Mouse (Mus musculus): Measurements from ENCODE around the gene Nanp. TPM values are rescaled to one million over a fixed set of nuclear protein-coding genes. Genes with fewer than 3 reads are reported as not detected.

The Nanp gene
- polyA plus RNA-seq (2015; fragmentation: Nextera tagmentation; extraction: Ambion mirVana), result 59.9 and 64.2 TPM in 2 replicates

DNA sequence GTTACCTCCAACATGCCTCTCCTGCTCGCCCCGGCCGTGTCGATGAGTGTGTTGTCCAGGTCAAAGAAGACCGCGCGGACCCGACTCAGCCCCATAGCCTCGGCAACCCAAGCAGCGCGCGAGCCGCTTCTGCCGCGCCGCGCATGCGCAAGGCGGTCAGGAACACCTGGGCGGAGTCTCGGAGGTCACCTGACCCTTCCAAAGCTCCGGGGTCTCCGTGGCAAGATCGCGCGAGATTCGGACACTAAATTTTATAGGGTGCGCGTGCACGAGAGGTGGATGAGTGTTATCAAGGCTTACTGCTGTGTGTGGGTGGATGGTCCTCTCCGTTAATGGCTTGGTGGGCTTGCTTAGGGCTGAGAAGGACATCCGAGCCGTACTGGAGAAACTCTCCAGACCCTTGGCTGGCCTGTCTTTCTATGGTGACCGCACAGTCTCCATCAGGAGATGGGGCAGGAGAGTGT is at the start of gene Nanp, which contains the start of gene Ninl:
Gene Nanp, minus strand, starts transcription at position 167 of the 464 bp plus-strand sequence.
Gene Ninl, minus strand, starts transcription at position 151 of the 464 bp plus-strand sequence.
- H3K4me3 ChIP-seq (ENCODE audit: low read depth, low read length), result peak within 1 kb of the TSS; percentile 86
- peak; percentile 93 for ATAC-seq
- no peaks in the 10 kb centered on the region for H3K9me3 ChIP-seq (ENCODE audit: control insufficient read depth)
- no peaks in the 10 kb centered on the region for H3K27me3 ChIP-seq (replicated peaks; ENCODE audit: control insufficient read depth, insufficient read depth, low read length)
- H3K27ac ChIP-seq (ENCODE audit: low read depth, low read length), result peak within 1 kb of the TSS; percentile 91
- WGBS, result under 1% methylated on average over 31 of the region's 34 CpGs
- H3K9ac ChIP-seq (ENCODE audit: low read depth, low read length), result peak within 1 kb of the TSS; percentile 91
- peak within 1 kb of the TSS; percentile 94 for H3K4me2 ChIP-seq (replicated peaks; ENCODE audit: low read depth)
- TF ChIP-seq CTCF (IDR thresholded peaks at IDR 0.05; ENCODE audit: low read depth), result no peak
- no peaks in the 10 kb centered on the region for H3K4me1 ChIP-seq (replicated peaks; ENCODE audit: control insufficient read depth, insufficient read depth, low read length)
- no peaks in the 10 kb centered on the region for H3K36me3 ChIP-seq (ENCODE audit: control insufficient read depth, insufficient read depth)

DNA sequence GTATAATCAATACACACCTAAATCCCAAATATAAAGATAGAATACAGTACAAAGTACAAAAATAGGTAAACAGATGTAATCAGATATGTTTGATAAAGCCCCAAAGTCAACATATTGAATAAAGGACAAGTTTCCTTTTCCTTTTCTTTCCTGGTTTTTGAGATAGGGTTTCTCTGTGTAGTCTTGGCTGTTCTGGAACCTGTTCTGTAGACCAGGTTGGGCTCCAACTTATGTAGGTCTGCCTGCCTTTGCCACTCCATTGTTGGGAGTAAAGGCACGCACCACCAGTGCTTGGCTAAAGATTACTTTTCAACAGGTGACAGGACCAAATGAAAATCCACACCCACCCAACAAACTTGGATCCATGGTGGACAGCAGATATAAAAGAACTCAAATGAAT is 17.4 kb upstream of the Nanp start:
- Histone ChIP-seq H3K9ac (ENCODE audit: low read depth, low read length) (no peak overlapping the region), H3K9me3 (ENCODE audit: control insufficient read depth) (no peaks in the 10 kb centered on the region), H3K27me3 (replicated peaks; ENCODE audit: control insufficient read depth, insufficient read depth, low read length) (no peaks in the 10 kb centered on the region), H3K4me2 (replicated peaks; ENCODE audit: low read depth) (no peak overlapping the region), H3K4me1 (replicated peaks; ENCODE audit: control insufficient read depth, insufficient read depth, low read length) (no peaks in the 10 kb centered on the region), H3K27ac (ENCODE audit: low read depth, low read length) (no peak overlapping the region), H3K36me3 (ENCODE audit: control insufficient read depth, insufficient read depth) (no peaks in the 10 kb centered on the region), H3K4me3 (ENCODE audit: low read depth, low read length) (no peak overlapping the region)
- ATAC-seq, result no peak
- TF ChIP-seq CTCF (IDR thresholded peaks at IDR 0.05; ENCODE audit: low read depth), result no peak
- 79% methylated on average over 1 of the region's 1 CpGs for WGBS

DNA sequence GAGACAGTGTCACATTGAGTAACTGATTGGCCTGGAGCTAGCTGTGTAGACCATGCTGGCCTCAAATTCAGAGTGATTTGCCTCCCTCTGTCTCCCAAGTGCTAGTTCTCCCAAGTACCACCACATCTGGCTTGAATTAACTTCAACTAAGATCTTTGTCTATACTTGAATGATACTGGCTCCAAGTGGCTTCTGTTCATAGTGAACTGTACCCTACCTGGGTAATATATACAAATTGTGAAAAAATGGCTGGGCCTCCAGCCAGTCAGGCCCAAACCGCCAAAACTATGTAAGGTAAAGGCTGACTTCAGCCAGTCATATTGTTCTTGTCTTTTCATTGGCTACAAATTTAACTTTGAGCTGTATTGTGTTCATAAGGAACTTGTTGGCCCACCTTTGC is 1.2 kb upstream of the Nanp start:
- no peak overlapping the region for H3K27ac ChIP-seq (ENCODE audit: low read depth, low read length)
- H3K36me3 ChIP-seq (ENCODE audit: control insufficient read depth, insufficient read depth), result no peaks in the 10 kb centered on the region
- H3K27me3 ChIP-seq (replicated peaks; ENCODE audit: control insufficient read depth, insufficient read depth, low read length), result no peaks in the 10 kb centered on the region
- TF ChIP-seq CTCF (IDR thresholded peaks at IDR 0.05; ENCODE audit: low read depth), result no peak
- no peak overlapping the region for H3K4me2 ChIP-seq (replicated peaks; ENCODE audit: low read depth)
- H3K4me3 ChIP-seq (ENCODE audit: low read depth, low read length), result no peak overlapping the region
- 95% methylated on average over 1 of the region's 1 CpGs for WGBS
- H3K9ac ChIP-seq (ENCODE audit: low read depth, low read length), result no peak overlapping the region
- no peaks in the 10 kb centered on the region for H3K9me3 ChIP-seq (ENCODE audit: control insufficient read depth)
- ATAC-seq, result no peak
- no peaks in the 10 kb centered on the region for H3K4me1 ChIP-seq (replicated peaks; ENCODE audit: control insufficient read depth, insufficient read depth, low read length)

DNA sequence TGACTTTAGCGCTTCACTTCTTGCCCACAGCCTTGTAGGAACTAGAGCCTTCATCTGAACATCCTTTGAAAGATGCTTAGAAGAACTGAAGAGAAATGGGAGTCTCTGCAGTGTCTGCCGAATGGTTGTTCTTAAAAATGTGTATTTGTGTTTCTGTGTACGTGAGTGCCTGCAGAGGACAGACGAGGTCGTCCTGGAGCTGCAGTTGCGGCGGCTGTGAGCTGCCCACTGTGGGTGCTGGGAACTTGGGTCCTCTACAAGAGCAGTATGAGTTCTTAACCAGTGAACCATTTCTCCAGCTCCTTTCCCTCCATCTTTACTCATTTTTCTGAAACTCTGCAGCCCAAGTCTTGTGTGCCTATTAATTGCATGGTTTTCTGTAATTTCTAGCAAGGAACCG is 528 bp upstream of the Nanp start:
- peak overlapping the region; percentile 86 for H3K4me3 ChIP-seq (ENCODE audit: low read depth, low read length)
- no peak overlapping the region for H3K27ac ChIP-seq (ENCODE audit: low read depth, low read length)
- peak; percentile 9; the same call in 1 of the 2 replicates for ATAC-seq
- WGBS, result 39% methylated on average over 8 of the region's 8 CpGs
- TF ChIP-seq CTCF (IDR thresholded peaks at IDR 0.05; ENCODE audit: low read depth), result no peak
- no peaks in the 10 kb centered on the region for H3K36me3 ChIP-seq (ENCODE audit: control insufficient read depth, insufficient read depth)
- no peaks in the 10 kb centered on the region for H3K4me1 ChIP-seq (replicated peaks; ENCODE audit: control insufficient read depth, insufficient read depth, low read length)
- peak overlapping the region; percentile 91 for H3K9ac ChIP-seq (ENCODE audit: low read depth, low read length)
- H3K27me3 ChIP-seq (replicated peaks; ENCODE audit: control insufficient read depth, insufficient read depth, low read length), result no peaks in the 10 kb centered on the region
- H3K4me2 ChIP-seq (replicated peaks; ENCODE audit: low read depth), result peak overlapping the region; percentile 94
- H3K9me3 ChIP-seq (ENCODE audit: control insufficient read depth), result no peaks in the 10 kb centered on the region

DNA sequence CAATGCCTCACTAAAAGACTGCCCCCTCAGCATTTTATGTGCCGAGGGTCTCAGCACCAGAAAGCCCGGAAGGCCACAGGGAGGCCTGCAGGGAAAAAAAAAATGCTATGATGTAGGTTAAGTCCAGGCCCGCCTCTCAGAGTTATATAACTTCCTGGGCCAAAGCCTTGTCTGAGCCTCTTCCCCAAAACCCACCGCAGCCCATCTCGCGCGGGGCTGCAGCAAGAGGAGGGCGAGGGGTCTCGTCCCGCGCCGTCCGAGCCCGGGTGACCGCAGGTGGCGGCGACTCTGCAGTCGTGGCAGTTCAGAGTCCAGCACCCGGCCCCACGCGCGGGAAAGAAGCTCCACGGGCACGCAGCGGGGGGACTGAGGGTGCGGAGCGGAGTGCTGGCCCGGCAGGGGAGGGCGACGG is 381 bp downstream of the Nanp start:
- ATAC-seq, result peak; percentile 81
- Histone ChIP-seq H3K27me3 (replicated peaks; ENCODE audit: control insufficient read depth, insufficient read depth, low read length) (no peaks in the 10 kb centered on the region), H3K9ac (ENCODE audit: low read depth, low read length) (peak overlapping the region; percentile 91), H3K9me3 (ENCODE audit: control insufficient read depth) (no peaks in the 10 kb centered on the region), H3K27ac (ENCODE audit: low read depth, low read length) (peak overlapping the region; percentile 91), H3K36me3 (ENCODE audit: control insufficient read depth, insufficient read depth) (no peaks in the 10 kb centered on the region), H3K4me3 (ENCODE audit: low read depth, low read length) (peak overlapping the region; percentile 86), H3K4me1 (replicated peaks; ENCODE audit: control insufficient read depth, insufficient read depth, low read length) (no peaks in the 10 kb centered on the region), H3K4me2 (replicated peaks; ENCODE audit: low read depth) (peak overlapping the region; percentile 94)
- under 1% methylated on average over 30 of the region's 30 CpGs for WGBS
- no peak for TF ChIP-seq CTCF (IDR thresholded peaks at IDR 0.05; ENCODE audit: low read depth)

DNA sequence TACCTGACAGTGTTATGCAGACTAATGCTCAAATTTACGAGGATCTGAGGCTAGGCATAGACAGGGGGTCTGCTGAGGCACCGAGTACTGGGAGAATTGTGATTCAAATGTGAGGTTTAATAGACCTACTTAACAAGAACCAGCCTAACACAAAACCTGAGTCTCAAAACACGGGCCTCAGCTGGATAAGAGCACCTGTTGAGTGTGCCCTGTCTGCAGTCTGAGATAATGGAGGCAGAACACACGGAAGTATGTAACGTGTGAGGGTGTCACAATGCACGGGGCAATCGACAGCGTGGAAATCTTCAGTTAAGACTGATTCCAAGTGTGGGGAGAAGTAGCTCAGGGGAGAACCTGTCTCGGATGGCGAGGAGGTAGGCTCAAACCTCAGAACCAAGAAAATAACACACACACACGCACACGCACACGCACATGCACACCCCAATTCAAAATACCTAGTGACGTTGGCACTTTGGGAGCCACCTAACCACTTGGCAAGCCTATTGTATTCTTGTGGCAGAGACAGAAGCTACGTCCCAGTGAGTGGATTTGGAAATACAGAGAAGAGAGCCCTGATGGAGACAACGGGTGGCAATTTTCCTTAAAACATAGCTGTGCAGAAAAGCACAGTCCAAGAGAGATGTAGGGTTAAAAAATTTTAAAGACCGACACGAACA is 1.2 kb downstream of the Nanp start:
- Histone ChIP-seq H3K4me2 (replicated peaks; ENCODE audit: low read depth) (peak overlapping the region; percentile 94), H3K9ac (ENCODE audit: low read depth, low read length) (peak overlapping the region; percentile 91), H3K27ac (ENCODE audit: low read depth, low read length) (no peak overlapping the region; the same call in 1 of the 2 replicates), H3K9me3 (ENCODE audit: control insufficient read depth) (no peaks in the 10 kb centered on the region), H3K27me3 (replicated peaks; ENCODE audit: control insufficient read depth, insufficient read depth, low read length) (no peaks in the 10 kb centered on the region), H3K4me3 (ENCODE audit: low read depth, low read length) (peak overlapping the region; percentile 86), H3K36me3 (ENCODE audit: control insufficient read depth, insufficient read depth) (no peaks in the 10 kb centered on the region), H3K4me1 (replicated peaks; ENCODE audit: control insufficient read depth, insufficient read depth, low read length) (no peaks in the 10 kb centered on the region)
- no peak for TF ChIP-seq CTCF (IDR thresholded peaks at IDR 0.05; ENCODE audit: low read depth)
- no peak for ATAC-seq
- WGBS, result 45% methylated on average over 18 of the region's 18 CpGs
